Mouse (Mus musculus) hindbrain, embryonic 10.5 days (tissue): ENCODE data around the gene Olfr694. TPM values are rescaled to one million over a fixed set of nuclear protein-coding genes. Genes with fewer than 3 reads are reported as not detected.
"Not testable (repeated sequence)": the region's sequence is repeated elsewhere in the genome, so short reads cannot be mapped to it uniquely, and the experiment has no call there.

ENCODE experiments used
- DNase-seq: peaks from one replicate; pipeline ENCODE4 v3.0.0-alpha.2; 2017; ENCODE audit warnings: low spot score
- H3K27ac ChIP-seq: fragments of 300-500 bp; sonication (generic); 2 replicates; pipeline ENCODE4 v1.5.1; 2016; ENCODE audit warnings: mild to moderate bottlenecking, moderate library complexity
- H3K27me3 ChIP-seq: fragments of 300-500 bp; sonication (generic); 2 replicates; pipeline ENCODE4 v1.6.1; 2016; ENCODE audit warnings: mild to moderate bottlenecking; ENCODE audit not compliant: poor library complexity, insufficient read depth, severe bottlenecking
- H3K36me3 ChIP-seq: fragments of 300-500 bp; sonication (generic); 2 replicates; pipeline ENCODE4 v1.6.1; 2016; ENCODE audit warnings: mild to moderate bottlenecking, moderate library complexity
- H3K4me1 ChIP-seq: fragments of 300-500 bp; sonication (generic); replicated peaks from 2 replicates; pipeline ENCODE4 v1.6.1; 2016; ENCODE audit warnings: mild to moderate bottlenecking
- H3K4me3 ChIP-seq: fragments of 300-500 bp; sonication (generic); 2 replicates; pipeline ENCODE4 v1.5.1; 2016; ENCODE audit warnings: mild to moderate bottlenecking, moderate library complexity
- H3K9me3 ChIP-seq: fragments of 300-500 bp; sonication (generic); 2 replicates; pipeline ENCODE4 v1.6.1; 2016; ENCODE audit warnings: mild to moderate bottlenecking, moderate library complexity
- WGBS: fragments of 180-500 bp; shearing (Covaris S2); methylation state at CpG from one replicate; pipeline ENCODE4 v1.1.7; 2016; 5-methylcytosine and 5-hydroxymethylcytosine counted together
- polyA plus RNA-seq: library from polyadenylated mRNA; unstranded; fragments of >200 nt; fragmentation: Nextera tagmentation; extraction: Ambion mirVana; gene quantifications from 2 replicates; pipeline ENCODE4 v1.2.1, GENCODE M21; 2016

Olfr694 gene
- not detected in 2 replicates for polyA plus RNA-seq

DNA sequence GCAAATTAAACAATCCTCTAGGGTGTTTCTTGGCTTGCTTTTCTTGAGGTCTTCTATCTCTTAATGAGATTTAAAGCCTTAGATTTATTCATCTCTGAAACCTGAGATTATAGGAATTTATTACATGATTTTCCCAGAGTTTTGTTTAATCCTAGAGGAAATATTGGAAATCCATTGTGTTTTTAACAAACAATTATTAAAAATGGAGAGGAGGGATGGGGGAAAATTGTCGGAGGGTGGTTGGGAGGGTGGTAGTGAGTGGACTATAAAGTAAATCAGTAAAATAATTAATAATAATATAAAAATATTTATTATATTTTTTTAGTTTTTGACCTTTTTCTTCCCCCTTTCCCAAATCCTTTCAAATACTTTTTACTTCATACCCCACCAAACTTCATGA, at the start of gene Olfr694:
Olfr694 (minus strand) TSS at position 101 of the 400 bp plus-strand sequence.
- no peak for DNase-seq
- no peak within 1 kb of the TSS for H3K27ac ChIP-seq
- no peaks in the 10 kb centered on the region for H3K27me3 ChIP-seq
- H3K36me3 ChIP-seq, result no peaks in the 10 kb centered on the region
- H3K9me3 ChIP-seq, result no peaks in the 10 kb centered on the region
- no peak within 1 kb of the TSS for H3K4me3 ChIP-seq
- WGBS, result 87% methylated on average over 1 of the region's 1 CpGs
- H3K4me1 ChIP-seq, result no peaks in the 10 kb centered on the region

DNA sequence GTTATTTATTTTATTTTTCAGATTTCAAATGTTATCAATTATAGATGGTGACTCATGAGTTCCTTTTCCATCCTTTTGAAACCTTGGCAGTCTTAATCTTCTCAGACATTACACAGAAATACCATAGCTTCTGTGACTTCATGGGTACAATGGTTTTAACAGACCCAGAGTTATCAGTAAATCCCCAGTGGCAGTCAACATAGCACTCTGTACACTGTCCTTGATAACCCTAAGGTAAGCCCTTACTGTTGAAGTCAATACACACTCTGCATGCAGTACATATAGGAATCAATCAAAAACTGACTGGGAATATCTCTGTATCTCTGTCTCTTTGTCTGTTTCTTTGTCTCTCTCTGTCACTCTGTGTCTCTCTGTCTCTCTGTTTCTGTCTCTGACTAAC, 45.4 kb upstream of the Olfr694 start:
- H3K36me3 ChIP-seq, result no peaks in the 10 kb centered on the region

GRCm38 (mm10) chr7:106733717-106734116, 42.1 kb upstream of the Olfr694 start:
- WGBS, result 79% methylated on average over 2 of the region's 2 CpGs
- Histone ChIP-seq H3K4me3 (no peak overlapping the region), H3K27ac (no peak overlapping the region), H3K27me3 (no peaks in the 10 kb centered on the region), H3K9me3 (no peaks in the 10 kb centered on the region), H3K4me1 (no peaks in the 10 kb centered on the region), H3K36me3 (no peaks in the 10 kb centered on the region)
- no peak for DNase-seq

More for the DNA sequence above, 45.4 kb upstream of the Olfr694 start:
- H3K4me1 ChIP-seq, result no peaks in the 10 kb centered on the region
- no peaks in the 10 kb centered on the region for H3K27me3 ChIP-seq
- no peak overlapping the region for H3K4me3 ChIP-seq
- no peaks in the 10 kb centered on the region for H3K9me3 ChIP-seq
- no peak for DNase-seq
- no peak overlapping the region for H3K27ac ChIP-seq

- H3K4me1 ChIP-seq, DNase-seq, H3K27me3 ChIP-seq, H3K27ac ChIP-seq, H3K36me3 ChIP-seq, H3K9me3 ChIP-seq, H3K4me3 ChIP-seq: not testable (repeated sequence)
- WGBS, result 85% methylated on average over 2 of the region's 2 CpGs
Observed at GRCm38 (mm10) chr7:106725654-106726053, 34.0 kb upstream of the Olfr694 start.

DNA sequence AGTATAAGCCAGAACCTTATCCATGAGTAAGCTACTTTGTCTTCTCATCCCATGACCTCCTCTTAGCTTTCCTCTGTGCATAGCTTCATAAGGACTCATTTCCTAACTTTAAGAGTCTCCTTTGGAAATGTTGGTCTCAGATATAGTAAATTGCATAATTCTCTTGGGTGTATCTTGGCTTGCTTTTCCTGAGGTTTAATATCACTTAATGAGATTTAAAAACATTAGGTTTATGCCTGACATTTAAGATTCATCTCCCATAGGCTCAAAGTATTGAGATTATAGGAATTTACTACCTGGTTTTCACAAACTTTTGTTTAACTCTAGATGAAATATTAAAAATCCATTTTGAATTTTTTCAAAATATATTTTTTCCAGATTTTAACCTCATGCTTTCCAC, 24.7 kb upstream of the Olfr694 start, which contains the start of gene Olfr695:
Olfr695 (minus strand) TSS at position 101 of the 400 bp plus-strand sequence.
- no peaks in the 10 kb centered on the region for H3K4me1 ChIP-seq
- no peak within 1 kb of the TSS for H3K4me3 ChIP-seq
- no peaks in the 10 kb centered on the region for H3K9me3 ChIP-seq
- H3K27me3 ChIP-seq, result no peaks in the 10 kb centered on the region
- DNase-seq, result no peak
- no peaks in the 10 kb centered on the region for H3K36me3 ChIP-seq
- no peak within 1 kb of the TSS for H3K27ac ChIP-seq

GRCm38 (mm10) chr7:106711463-106711862, 19.8 kb upstream of the Olfr694 start:
- DNase-seq, result no peak
- H3K4me1 ChIP-seq, result no peaks in the 10 kb centered on the region
- H3K4me3 ChIP-seq, result no peak overlapping the region
- no peak overlapping the region for H3K27ac ChIP-seq
- no peaks in the 10 kb centered on the region for H3K36me3 ChIP-seq
- 88% methylated on average over 6 of the region's 6 CpGs for WGBS
- no peaks in the 10 kb centered on the region for H3K27me3 ChIP-seq
- no peaks in the 10 kb centered on the region for H3K9me3 ChIP-seq

DNA sequence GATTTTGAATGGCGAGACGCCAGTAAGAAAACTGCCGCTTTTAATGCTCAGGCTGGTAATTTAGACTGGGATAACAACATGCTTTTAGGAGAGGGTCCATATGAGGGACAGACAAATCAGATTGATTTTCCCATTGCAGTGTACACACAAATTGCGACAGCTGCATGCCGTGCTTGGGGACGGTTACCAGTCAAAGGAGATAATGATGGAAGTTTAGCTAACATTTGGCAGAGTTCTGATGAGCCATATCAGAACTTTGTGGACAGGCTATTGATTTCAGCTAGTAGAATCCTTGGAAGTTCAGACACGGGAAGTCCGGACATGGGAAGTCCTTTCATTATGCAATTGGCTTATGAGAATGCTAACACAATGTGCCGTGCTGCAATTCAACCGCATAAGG, 16.1 kb upstream of the Olfr694 start:
- not testable (repeated sequence) for H3K27me3 ChIP-seq, DNase-seq
- 90% methylated on average over 10 of the region's 10 CpGs for WGBS

DNA sequence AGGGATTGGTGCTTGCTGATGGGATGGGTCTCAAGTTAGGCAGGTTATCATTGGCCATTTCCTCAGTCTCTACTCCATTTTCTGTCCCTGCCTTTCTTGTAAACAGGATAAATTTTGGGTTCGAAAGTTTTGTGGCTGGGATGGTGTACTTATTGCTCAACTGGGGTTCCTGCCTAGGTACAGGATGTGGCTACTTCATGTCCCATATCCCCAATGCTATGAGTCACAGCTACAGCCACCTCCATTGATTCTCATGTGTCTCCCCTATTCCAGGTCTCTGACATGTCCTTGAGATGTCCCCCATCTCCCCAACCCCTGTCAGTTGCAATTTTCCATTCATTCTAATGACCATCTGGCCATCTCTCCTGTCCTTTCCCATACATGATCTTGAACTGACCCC, 5.3 kb upstream of the Olfr694 start:
- Histone ChIP-seq H3K4me3 (no peak overlapping the region), H3K27me3 (no peaks in the 10 kb centered on the region), H3K9me3 (peaks cover 11% of the 10 kb centered on the region; the same call in 1 of the 2 replicates), H3K27ac (no peak overlapping the region), H3K36me3 (no peaks in the 10 kb centered on the region), H3K4me1 (no peaks in the 10 kb centered on the region)
- DNase-seq, result no peak
- WGBS, result 76% methylated on average over 1 of the region's 1 CpGs

More for the DNA sequence above, 16.1 kb upstream of the Olfr694 start:
- H3K4me1 ChIP-seq, H3K27ac ChIP-seq, H3K4me3 ChIP-seq, H3K9me3 ChIP-seq, H3K36me3 ChIP-seq: not testable (repeated sequence)

DNA sequence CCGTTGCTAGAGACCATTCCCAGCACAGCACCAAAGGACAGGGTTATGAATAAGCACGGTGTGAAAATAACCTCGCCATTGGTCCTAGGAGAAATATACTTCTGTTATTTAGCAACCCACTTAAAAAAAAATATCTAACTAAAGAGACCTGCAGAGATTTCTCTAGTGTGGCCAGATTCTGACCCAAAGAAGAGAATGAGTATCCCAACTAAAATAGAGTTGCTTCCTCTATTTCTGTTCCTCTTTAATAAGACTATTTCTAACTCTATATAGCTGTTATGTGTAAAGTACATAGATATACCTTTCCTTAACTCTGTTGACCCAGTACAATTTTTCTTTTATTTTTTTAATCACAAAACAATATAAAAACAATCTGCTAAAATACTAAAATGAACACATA, 1.4 kb upstream of the Olfr694 start:
- Histone ChIP-seq H3K4me1 (no peaks in the 10 kb centered on the region), H3K27ac (no peak overlapping the region), H3K4me3 (no peak overlapping the region), H3K9me3 (no peaks in the 10 kb centered on the region), H3K36me3 (no peaks in the 10 kb centered on the region), H3K27me3 (no peaks in the 10 kb centered on the region)
- WGBS, result 82% methylated on average over 3 of the region's 3 CpGs
- DNase-seq, result no peak

- Histone ChIP-seq H3K36me3 (no peaks in the 10 kb centered on the region), H3K27me3 (no peaks in the 10 kb centered on the region), H3K27ac (no peak overlapping the region), H3K4me3 (no peak overlapping the region), H3K9me3 (no peaks in the 10 kb centered on the region), H3K4me1 (no peaks in the 10 kb centered on the region)
- WGBS, result 86% methylated on average over 2 of the region's 2 CpGs
- DNase-seq, result no peak
Observed at GRCm38 (mm10) chr7:106685382-106685781, 6.2 kb downstream of the Olfr694 start.

- DNase-seq, result no peak
- Histone ChIP-seq H3K4me1 (no peaks in the 10 kb centered on the region), H3K4me3 (no peak within 1 kb of the TSS), H3K9me3 (no peaks in the 10 kb centered on the region; the same call in 1 of the 2 replicates), H3K27ac (no peak within 1 kb of the TSS), H3K27me3 (no peaks in the 10 kb centered on the region), H3K36me3 (no peaks in the 10 kb centered on the region)
Observed at GRCm38 (mm10) chr7:106680484-106680883, 11.1 kb downstream of the Olfr694 start, which contains the start of gene Olfr693. Olfr693 (minus strand) TSS chr7:106680584.

DNA sequence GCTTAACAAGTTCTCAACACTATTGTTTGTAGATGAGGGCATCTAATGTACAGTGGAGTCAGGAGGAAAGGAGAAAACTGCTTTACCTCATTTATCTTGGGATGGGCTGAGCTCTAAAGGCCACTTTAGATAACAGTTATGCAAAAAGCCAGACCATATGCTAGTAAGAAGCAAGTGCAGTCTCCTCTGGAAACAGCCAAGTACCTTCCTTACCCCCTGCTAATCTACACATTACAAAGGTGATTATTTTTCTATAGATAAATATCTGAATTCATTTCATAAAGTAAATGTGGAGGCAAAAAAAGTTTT, 39.3 kb downstream of the Olfr694 start:
- Histone ChIP-seq H3K4me3 (no peak overlapping the region), H3K9me3 (no peaks in the 10 kb centered on the region), H3K27me3 (no peaks in the 10 kb centered on the region), H3K36me3 (no peaks in the 10 kb centered on the region), H3K4me1 (no peaks in the 10 kb centered on the region), H3K27ac (no peak overlapping the region)
- DNase-seq, result no peak

DNA sequence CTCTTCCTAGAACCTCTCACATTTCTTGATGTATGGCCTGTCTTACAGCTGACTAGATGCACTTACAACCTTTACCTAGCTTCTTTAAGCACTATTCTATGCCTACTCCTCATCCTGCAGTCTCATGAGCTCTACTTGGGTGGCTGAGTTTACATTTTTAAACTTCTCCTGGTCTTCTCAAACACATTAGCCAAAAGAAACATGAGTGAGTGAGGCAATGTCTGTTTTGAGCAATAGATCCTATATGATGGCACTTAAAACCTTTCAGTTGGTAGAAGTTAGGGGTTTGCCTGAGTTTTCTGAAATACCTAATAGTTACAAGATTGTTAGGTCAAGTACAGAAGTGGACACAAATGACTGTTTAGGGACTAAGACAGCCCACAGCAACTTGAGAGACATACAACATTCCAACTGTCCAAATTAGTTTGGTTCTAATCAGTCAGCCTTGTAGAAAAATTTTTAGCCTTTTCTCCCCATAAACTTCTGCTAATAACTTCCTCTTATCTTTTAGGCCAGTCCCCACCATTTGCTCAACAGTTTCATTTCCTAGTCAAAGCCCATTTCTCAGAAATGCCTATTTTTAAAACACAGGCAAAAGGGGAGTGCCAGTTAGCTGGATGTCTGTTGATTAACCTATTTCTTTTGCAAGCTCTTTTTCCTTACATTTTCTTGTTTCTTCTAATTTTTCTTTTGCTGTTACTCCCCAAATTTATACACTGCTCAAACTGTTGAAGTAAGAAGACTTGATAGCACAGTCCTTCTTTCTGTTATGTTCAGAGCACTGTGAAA, 39.9 kb downstream of the Olfr694 start:
- no peak for DNase-seq
- Histone ChIP-seq H3K4me1 (no peaks in the 10 kb centered on the region), H3K27ac (no peak overlapping the region), H3K27me3 (no peaks in the 10 kb centered on the region), H3K9me3 (no peaks in the 10 kb centered on the region), H3K36me3 (no peaks in the 10 kb centered on the region), H3K4me3 (no peak overlapping the region)

DNA sequence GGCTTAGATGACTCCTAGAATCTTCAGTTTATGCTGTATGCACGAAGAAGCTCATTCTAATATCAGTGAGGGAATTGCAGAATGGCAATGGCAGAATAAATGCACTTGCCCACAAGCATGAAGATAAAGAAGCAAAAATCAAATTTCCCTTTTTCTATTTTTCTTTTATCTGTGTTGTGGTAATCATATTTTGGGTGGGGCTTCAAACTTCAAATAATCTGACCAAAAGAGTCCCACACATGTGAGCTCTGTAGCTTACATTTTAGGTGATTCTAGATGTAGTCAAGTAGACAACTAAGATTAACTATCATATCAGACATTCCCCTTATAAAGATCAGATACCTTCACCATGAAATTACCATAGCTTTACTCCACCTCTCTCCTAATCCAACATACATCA, 41.8 kb downstream of the Olfr694 start:
- H3K27ac ChIP-seq, result no peak overlapping the region
- H3K27me3 ChIP-seq, result no peaks in the 10 kb centered on the region
- H3K9me3 ChIP-seq, result no peaks in the 10 kb centered on the region
- WGBS, result 89% methylated on average over 1 of the region's 1 CpGs
- DNase-seq, result no peak
- H3K36me3 ChIP-seq, result no peaks in the 10 kb centered on the region
- no peaks in the 10 kb centered on the region for H3K4me1 ChIP-seq
- H3K4me3 ChIP-seq, result no peak overlapping the region
